Mouse (Mus musculus): ENCODE data around the gene Prss38.

GRCm38 (mm10) chr11:59421436-59421835, 46.0 kb upstream of the Prss38 start:
- TF ChIP-seq ZC3H11A (IDR thresholded peaks at IDR 0.05; ENCODE audit: borderline replicate concordance, low read depth, low read length) (no peak), MAFK (IDR thresholded peaks at IDR 0.05; ENCODE audit: insufficient read depth, low read depth, low read length) (no peak)
